In genomic region chr4:128270931-128271330, GRCm38 (mm10) we compare ENCODE assay signal across 19 mouse cellular contexts. TPM values are rescaled to one million over a fixed set of nuclear protein-coding genes. Genes with fewer than 3 reads are reported as not detected.
DNase-seq lines count a peak whose midpoint lies in the region; ATAC-seq and TF ChIP-seq lines count a peak whose summit lies in the region.
"Had no signal": no experiment of that assay in that cellular context is flagged by ENCODE, and none has a peak within 500 bp of the region (broad histone marks: within the 10 kb centered on the region; RNA-seq: fewer than 3 reads in every experiment).

No protein-coding gene starts in this region.

- no peak overlapping the region for H3K9ac ChIP-seq in forebrain, postnatal 0 days
- no peak overlapping the region for H3K9ac ChIP-seq in forebrain, embryonic 13.5 days
- H3K9ac ChIP-seq in kidney, embryonic 15.5 days = no peak overlapping the region
- H3K9ac ChIP-seq: embryonic facial prominence, embryonic 12.5 days; heart, embryonic 15.5 days had no signal

- H3K9me3 ChIP-seq in forebrain, postnatal 0 days (ENCODE audit: low read length) = no peaks in the 10 kb centered on the region
- no peaks in the 10 kb centered on the region for H3K9me3 ChIP-seq in forebrain, embryonic 13.5 days (replicated peaks)
- H3K9me3 ChIP-seq in kidney, embryonic 15.5 days (replicated peaks) = no peaks in the 10 kb centered on the region
- H3K9me3 ChIP-seq: embryonic facial prominence, embryonic 12.5 days; heart, embryonic 15.5 days; midbrain, embryonic 10.5 days had no signal

- WGBS in forebrain, postnatal 0 days = 28% methylated on average over 19 of the region's 19 CpGs
- WGBS in forebrain, embryonic 13.5 days = 65% methylated on average over 19 of the region's 19 CpGs
- WGBS in kidney, embryonic 15.5 days = 55% methylated on average over 19 of the region's 19 CpGs

- no peak for TF ChIP-seq CTCF in forebrain, postnatal 0 days (IDR thresholded peaks at IDR 0.05; ENCODE audit: low read depth)

- no peak overlapping the region for H3K4me2 ChIP-seq in forebrain, postnatal 0 days (ENCODE audit: low read depth)
- no peak overlapping the region for H3K4me2 ChIP-seq in forebrain, embryonic 13.5 days
- H3K4me2 ChIP-seq in kidney, embryonic 15.5 days = no peak overlapping the region
- H3K4me2 ChIP-seq: embryonic facial prominence, embryonic 12.5 days; heart, embryonic 15.5 days had no signal

- no peak overlapping the region for H3K27ac ChIP-seq in forebrain, postnatal 0 days (ENCODE audit: low read depth, low read length)
- no peak overlapping the region for H3K27ac ChIP-seq in forebrain, embryonic 13.5 days
- no peak overlapping the region for H3K27ac ChIP-seq in kidney, embryonic 15.5 days
- H3K27ac ChIP-seq: embryonic facial prominence, embryonic 12.5 days; heart, embryonic 15.5 days; midbrain, embryonic 10.5 days had no signal

- peaks cover 4% of the 10 kb centered on the region; the same call in 1 of the 2 replicates for H3K4me1 ChIP-seq in forebrain, postnatal 0 days (ENCODE audit: insufficient read depth)
- H3K4me1 ChIP-seq in forebrain, embryonic 13.5 days = peaks cover 14% of the 10 kb centered on the region; the same call in 1 of the 2 replicates
- peaks cover 14% of the 10 kb centered on the region for H3K4me1 ChIP-seq in kidney, embryonic 15.5 days

- peak; percentile 75 for DNase-seq in forebrain, postnatal 0 days
- DNase-seq in kidney, postnatal 36 days = peak; percentile 4 to 5
- peak; percentile 39 for DNase-seq in right cerebral cortex, postnatal 14 days
- no peak for DNase-seq in right cerebral cortex, adult 18-20 months
- no peak for DNase-seq in adrenal gland, postnatal 4 days (ENCODE audit: low spot score in 2 of 2)
- no peak for DNase-seq in retina, embryonic 14.5 days (ENCODE audit: low spot score)
- DNase-seq: adrenal gland, adult 2 months; cerebellum, adult 11-12 months; spleen, adult 18-20 months; thymus, postnatal 4 days had no signal

- peak; percentile 70 for ATAC-seq in forebrain, postnatal 0 days
- no peak; the same call in 1 of the 2 replicates for ATAC-seq in forebrain, embryonic 13.5 days
- ATAC-seq in kidney, embryonic 15.5 days (replicated peaks; ENCODE audit: low FRiP score) = no peak

- H3K4me3 ChIP-seq in forebrain, postnatal 0 days (ENCODE audit: low read depth, low read length) = no peak overlapping the region
- no peak overlapping the region for H3K4me3 ChIP-seq in forebrain, embryonic 13.5 days
- H3K4me3 ChIP-seq in kidney, embryonic 15.5 days (replicated peaks) = no peak overlapping the region
- H3K4me3 ChIP-seq: embryonic facial prominence, embryonic 12.5 days; heart, embryonic 15.5 days; midbrain, embryonic 10.5 days had no signal

- H3K36me3 ChIP-seq in forebrain, postnatal 0 days (ENCODE audit: insufficient read depth) = no peaks in the 10 kb centered on the region
- no peaks in the 10 kb centered on the region for H3K36me3 ChIP-seq in forebrain, embryonic 13.5 days (ENCODE audit: poor library complexity, severe bottlenecking)
- H3K36me3 ChIP-seq in kidney, embryonic 15.5 days = no peaks in the 10 kb centered on the region
- H3K36me3 ChIP-seq: embryonic facial prominence, embryonic 12.5 days; heart, embryonic 15.5 days; midbrain, embryonic 10.5 days had no signal

- H3K27me3 ChIP-seq in forebrain, postnatal 0 days (ENCODE audit: insufficient read depth, low read length) = no peaks in the 10 kb centered on the region
- no peaks in the 10 kb centered on the region for H3K27me3 ChIP-seq in forebrain, embryonic 13.5 days
- no peaks in the 10 kb centered on the region for H3K27me3 ChIP-seq in kidney, embryonic 15.5 days
- H3K27me3 ChIP-seq: embryonic facial prominence, embryonic 12.5 days; heart, embryonic 15.5 days had no signal

RNA-seq across cellular contexts. Expression of gene Hmgb4, which starts 10.2 kb away (rescaled TPM):
- not detected in 2 replicates for total RNA-seq in forebrain, postnatal 0 days (2014; rRNA removed)
- polyA plus RNA-seq in forebrain, postnatal 0 days (2015; fragmentation: Nextera tagmentation; extraction: Ambion mirVana) = not detected in 2 replicates
- polyA plus RNA-seq in forebrain, embryonic 13.5 days (2015; fragmentation: Nextera tagmentation; extraction: Ambion mirVana) = not detected in 2 replicates
- polyA plus RNA-seq in kidney, embryonic 15.5 days (2015; fragmentation: Nextera tagmentation; extraction: Ambion mirVana) = not detected in 2 replicates
- total RNA-seq in adrenal gland, postnatal 4 days (2021) = not detected
- total RNA-seq: adrenal gland, adult 2 months; gastrocnemius, adult 18-20 months; layer of hippocampus, adult 18-20 months; left cerebral cortex, postnatal 36 days had no signal
- polyA plus RNA-seq: adrenal gland, adult 2 months; embryonic facial prominence, embryonic 12.5 days; heart, embryonic 15.5 days; midbrain, embryonic 10.5 days; neural tube, embryonic 14.5 days had no signal

Comparison
In these comparisons a context has a peak if more than half of its experiments do, and no peak if none do; other contexts are left out.
1. DNase-seq: peak in forebrain, postnatal 0 days (single experiment), kidney, postnatal 36 days (2 of 2) and right cerebral cortex, postnatal 14 days (single experiment); none in right cerebral cortex, adult 18-20 months (single experiment), adrenal gland, postnatal 4 days (0 of 2) and retina, embryonic 14.5 days (single experiment).